Mouse (Mus musculus): Measurements from ENCODE around the gene Hoxa13.
A peak's percentile ranks its signal among the peaks of the same experiment; 100 is the strongest.

Gene Hoxa13

GRCm38 (mm10) chr6:52270494-52271480 lies 10.1 kb upstream of the Hoxa13 start:
- DNase-seq (ENCODE audit: extremely low spot score, low read depth, low spot score) = no peak

GRCm38 (mm10) chr6:52268756-52269155 lies 8.1 kb upstream of the Hoxa13 start:
- DNase-seq (ENCODE audit: extremely low spot score, low read depth, low spot score) = no peak

GRCm38 (mm10) chr6:52268341-52268740 lies 7.7 kb upstream of the Hoxa13 start:
- DNase-seq (ENCODE audit: extremely low spot score, low read depth, low spot score) = no peak

- DNase-seq (ENCODE audit: extremely low spot score, low read depth, low spot score) = peak; percentile 20
Measured at GRCm38 (mm10) chr6:52267691-52268090, 7.0 kb upstream of the Hoxa13 start.

GRCm38 (mm10) chr6:52267221-52267620 lies 6.5 kb upstream of the Hoxa13 start:
- no peak for DNase-seq (ENCODE audit: extremely low spot score, low read depth, low spot score)

- DNase-seq (ENCODE audit: extremely low spot score, low read depth, low spot score) = no peak
Measured at GRCm38 (mm10) chr6:52266666-52266985, 5.9 kb upstream of the Hoxa13 start.

- DNase-seq (ENCODE audit: extremely low spot score, low read depth, low spot score) = peak; percentile 56
Measured at GRCm38 (mm10) chr6:52265913-52266665, 5.4 kb upstream of the Hoxa13 start.

GRCm38 (mm10) chr6:52265306-52265912 lies 4.7 kb upstream of the Hoxa13 start:
- peak; percentile 26 for DNase-seq (ENCODE audit: extremely low spot score, low read depth, low spot score)

- DNase-seq (ENCODE audit: extremely low spot score, low read depth, low spot score) = peak; percentile 2
Measured at GRCm38 (mm10) chr6:52264106-52264790, 3.6 kb upstream of the Hoxa13 start.

- DNase-seq (ENCODE audit: extremely low spot score, low read depth, low spot score) = no peak
Measured at GRCm38 (mm10) chr6:52263321-52263585, 2.6 kb upstream of the Hoxa13 start.

GRCm38 (mm10) chr6:52262463-52263320 lies 2.0 kb upstream of the Hoxa13 start:
- DNase-seq (ENCODE audit: extremely low spot score, low read depth, low spot score) = peak; percentile 14

GRCm38 (mm10) chr6:52261751-52262462 lies 1.2 kb upstream of the Hoxa13 start:
- DNase-seq (ENCODE audit: extremely low spot score, low read depth, low spot score) = peak; percentile 10

- DNase-seq (ENCODE audit: extremely low spot score, low read depth, low spot score) = no peak
Measured at GRCm38 (mm10) chr6:52259811-52260261, 844 bp downstream of the Hoxa13 start.

GRCm38 (mm10) chr6:52259081-52259790 lies 1.4 kb downstream of the Hoxa13 start:
- no peak for DNase-seq (ENCODE audit: extremely low spot score, low read depth, low spot score)

- peak; percentile 96 for DNase-seq (ENCODE audit: extremely low spot score, low read depth, low spot score)
Measured at GRCm38 (mm10) chr6:52256956-52257355, 3.7 kb downstream of the Hoxa13 start.

GRCm38 (mm10) chr6:52253511-52254500 lies 6.9 kb downstream of the Hoxa13 start:
- DNase-seq (ENCODE audit: extremely low spot score, low read depth, low spot score) = no peak

- no peak for DNase-seq (ENCODE audit: extremely low spot score, low read depth, low spot score)
Measured at GRCm38 (mm10) chr6:52252775-52253376, 7.8 kb downstream of the Hoxa13 start.
